Mouse (Mus musculus) heart, embryonic 14.5 days (tissue): Measurements from ENCODE around the gene Soat2. TPM values are rescaled to one million over a fixed set of nuclear protein-coding genes. Genes with fewer than 3 reads are reported as not detected.

Experiments used
- ATAC-seq: fragments of 200-750 bp; cut with Nextera tagmentation; 2 replicates; pipeline ENCODE4 v1.8.0; 2017; ENCODE audit warnings: low read depth, moderate TSS enrichment; ENCODE audit not compliant: insufficient number of reproducible peaks, insufficient read depth, low FRiP score
- H3K27ac ChIP-seq, 2 experiments: fragments of 200-500 bp in 1 of 2; fragments of 300-500 bp in 1 of 2; sonication (generic) in 1 of 2; replicated peaks in 1 of 2; 2 replicates each; pipeline ENCODE4 v1.5.1; 2012 to 2014; ENCODE audit warnings: low read depth in 2 of 2, low read length in 2 of 2, control low read depth in 1 of 2, mild to moderate bottlenecking in 1 of 2, mixed read lengths in 1 of 2; ENCODE audit not compliant: control insufficient read depth in 1 of 2, insufficient read depth in 1 of 2
- H3K27me3 ChIP-seq: fragments of 300-500 bp; sonication (generic); 2 replicates; pipeline ENCODE4 v1.6.1; 2014; ENCODE audit warnings: mild to moderate bottlenecking, low read length, control low read depth; ENCODE audit not compliant: control insufficient read depth, insufficient read depth
- H3K36me3 ChIP-seq: fragments of 300-500 bp; sonication (generic); 2 replicates; pipeline ENCODE4 v1.6.1; 2014; ENCODE audit warnings: mild to moderate bottlenecking, control low read depth, low read length, mixed read lengths; ENCODE audit not compliant: control insufficient read depth, insufficient read depth
- H3K4me1 ChIP-seq, 2 experiments: fragments of 200-500 bp in 1 of 2; fragments of 300-500 bp in 1 of 2; sonication (generic) in 1 of 2; 2 replicates each; pipeline ENCODE4 v1.6.1; 2012 to 2014; ENCODE audit warnings: low read length in 2 of 2, control low read depth in 1 of 2, mixed read lengths in 1 of 2; ENCODE audit not compliant: control insufficient read depth in 2 of 2, insufficient read depth in 2 of 2
- H3K4me2 ChIP-seq: fragments of 300-500 bp; sonication (generic); 2 replicates; pipeline ENCODE4 v1.6.1; 2014; ENCODE audit warnings: mild to moderate bottlenecking, low read length
- H3K4me3 ChIP-seq, 2 experiments: fragments of 200-500 bp in 1 of 2; fragments of 300-500 bp in 1 of 2; sonication (generic) in 1 of 2; 2 replicates each; pipeline ENCODE4 v1.5.1; 2012 to 2014; ENCODE audit warnings: low read length in 2 of 2, mild to moderate bottlenecking in 2 of 2, control low read depth in 1 of 2, low read depth in 1 of 2, moderate library complexity in 1 of 2; ENCODE audit not compliant: control insufficient read depth in 1 of 2, insufficient read depth in 1 of 2
- H3K9ac ChIP-seq: fragments of 300-500 bp; sonication (generic); 2 replicates; pipeline ENCODE4 v1.6.1; 2014; ENCODE audit warnings: mild to moderate bottlenecking, low read length
- H3K9me3 ChIP-seq: fragments of 300-500 bp; sonication (generic); 2 replicates; pipeline ENCODE4 v1.6.1; 2016; ENCODE audit warnings: low read length, control low read depth; ENCODE audit not compliant: control insufficient read depth
- WGBS: fragments of 180-500 bp; shearing (Covaris S2); extraction: QIAGEN DNeasy Blood & Tissue Kit; methylation state at CpG from one replicate; pipeline ENCODE4 v1.1.7; 2014; 5-methylcytosine and 5-hydroxymethylcytosine counted together
- polyA plus RNA-seq: library from polyadenylated mRNA; unstranded; fragments of >200 nt; fragmentation: Nextera tagmentation; extraction: Ambion mirVana; gene quantifications from 2 replicates; pipeline ENCODE4 v1.2.1, GENCODE M21; 2014

Gene Soat2
- polyA plus RNA-seq, 1 experiment from 2014 or later, result 0.32 TPM

DNA sequence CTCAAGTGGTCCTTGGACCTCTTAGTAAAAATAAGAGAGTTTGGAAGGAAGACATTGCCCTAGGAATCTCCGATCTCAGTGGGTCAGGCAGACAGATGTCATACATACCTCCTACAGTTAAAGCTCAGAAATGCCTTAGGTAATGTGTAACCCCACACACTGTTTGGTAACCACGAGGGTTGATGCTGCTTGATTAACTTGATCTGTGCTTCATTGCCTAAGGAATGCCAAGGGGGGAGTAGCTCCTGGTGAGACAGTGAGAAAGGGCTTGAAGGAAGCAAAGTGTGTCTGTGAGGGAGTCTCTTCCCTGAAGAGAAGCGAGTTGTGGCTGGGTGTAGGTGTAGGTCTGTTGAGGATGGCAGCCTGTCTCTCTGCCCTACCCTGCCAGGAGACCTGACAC lies 57.0 kb downstream of the Soat2 start:
- Histone ChIP-seq H3K36me3 (peaks cover 75% of the 10 kb centered on the region), H3K9me3 (no peaks in the 10 kb centered on the region), H3K27ac (no peak overlapping the region), H3K4me1 (peaks cover 11 to 26% of the 10 kb centered on the region in 2 experiments), H3K27me3 (no peaks in the 10 kb centered on the region), H3K4me2 (no peak overlapping the region), H3K9ac (no peak overlapping the region), H3K4me3 (no peak overlapping the region)
- WGBS, result 86% methylated on average over 3 of the region's 3 CpGs
- no peak for ATAC-seq

DNA sequence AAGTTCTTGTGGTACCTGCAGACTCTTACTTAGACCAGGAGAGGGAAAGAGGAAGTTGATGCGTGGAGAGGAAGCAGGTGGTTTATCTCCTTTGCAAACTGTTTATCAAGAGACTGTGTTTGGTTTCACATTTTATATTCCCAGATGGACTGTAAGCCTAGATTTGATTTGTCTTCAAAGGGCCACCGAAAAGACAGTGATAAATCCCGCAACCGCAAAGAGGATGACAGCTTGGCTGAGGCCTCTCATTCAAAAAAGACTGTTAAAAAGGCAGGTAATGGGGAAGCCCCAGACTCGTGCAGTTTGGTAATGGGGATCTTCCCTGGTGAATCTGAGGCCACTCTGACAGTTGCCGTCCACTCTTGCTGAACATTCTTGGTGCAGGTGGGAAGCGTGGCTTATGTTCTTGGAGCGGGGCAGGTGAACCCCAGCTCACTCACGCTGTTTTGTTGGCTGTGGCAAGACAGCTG lies 57.8 kb downstream of the Soat2 start:
- 84% methylated on average over 9 of the region's 9 CpGs for WGBS
- Histone ChIP-seq H3K9me3 (no peaks in the 10 kb centered on the region), H3K36me3 (peaks cover 83% of the 10 kb centered on the region), H3K4me2 (no peak overlapping the region), H3K27ac (no peak overlapping the region), H3K4me1 (peaks cover 11 to 22% of the 10 kb centered on the region in 2 experiments), H3K4me3 (no peak overlapping the region), H3K27me3 (no peaks in the 10 kb centered on the region), H3K9ac (no peak overlapping the region)
- no peak for ATAC-seq

DNA sequence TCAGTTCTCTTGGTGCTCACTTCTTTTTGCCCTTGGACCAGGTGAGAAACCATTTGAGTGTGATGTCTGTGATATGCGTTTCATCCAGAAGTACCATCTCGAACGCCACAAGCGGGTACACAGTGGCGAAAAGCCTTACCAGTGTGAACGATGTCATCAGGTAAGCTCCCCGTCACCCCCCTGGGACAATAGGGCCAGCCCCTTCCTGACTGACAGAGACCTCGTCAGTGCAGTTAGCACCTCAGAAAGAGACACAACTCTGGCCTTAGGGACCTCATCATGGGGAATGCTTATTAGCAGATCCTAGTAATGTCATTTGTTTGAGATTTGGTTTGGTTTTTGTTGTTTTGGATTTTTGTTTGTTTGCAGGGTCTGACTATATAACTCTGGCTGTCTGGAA lies 58.8 kb downstream of the Soat2 start:
- Histone ChIP-seq H3K9me3 (no peaks in the 10 kb centered on the region), H3K36me3 (peaks cover 93% of the 10 kb centered on the region), H3K27ac (no peak overlapping the region), H3K4me2 (no peak overlapping the region), H3K27me3 (no peaks in the 10 kb centered on the region), H3K9ac (no peak overlapping the region), H3K4me1 (peaks cover 11 to 22% of the 10 kb centered on the region in 2 experiments), H3K4me3 (no peak overlapping the region)
- WGBS, result 88% methylated on average over 8 of the region's 8 CpGs
- no peak for ATAC-seq

DNA sequence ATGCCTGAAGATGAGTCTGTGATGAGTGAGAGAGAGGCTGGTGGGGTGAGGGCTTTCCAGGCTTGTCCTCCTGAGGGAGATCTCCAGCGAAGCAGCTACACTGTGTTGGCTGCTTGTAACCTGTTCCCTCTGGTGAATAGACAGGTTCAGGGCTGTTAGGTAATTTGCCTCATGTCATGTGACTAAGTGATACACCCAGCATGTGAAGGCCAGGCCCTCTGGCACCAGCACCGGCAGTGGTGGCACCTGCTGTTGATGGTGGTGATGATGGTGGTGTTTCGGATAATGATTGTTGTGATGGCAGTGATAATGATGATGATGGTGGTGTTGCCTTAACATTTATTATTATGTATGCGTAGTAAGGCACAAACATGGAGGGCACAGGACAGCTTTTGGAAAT lies 60.5 kb downstream of the Soat2 start:
- no peak overlapping the region for H3K4me3 ChIP-seq
- no peak for ATAC-seq
- H3K36me3 ChIP-seq, result peaks cover 96% of the 10 kb centered on the region
- no peaks in the 10 kb centered on the region for H3K9me3 ChIP-seq
- H3K27me3 ChIP-seq, result no peaks in the 10 kb centered on the region
- no peak overlapping the region for H3K27ac ChIP-seq
- 90% methylated on average over 4 of the region's 4 CpGs for WGBS
- peaks cover 2 to 6% of the 10 kb centered on the region in 2 experiments; a peak in 3 of 4 replicates for H3K4me1 ChIP-seq
- no peak overlapping the region for H3K4me2 ChIP-seq
- H3K9ac ChIP-seq, result no peak overlapping the region

DNA sequence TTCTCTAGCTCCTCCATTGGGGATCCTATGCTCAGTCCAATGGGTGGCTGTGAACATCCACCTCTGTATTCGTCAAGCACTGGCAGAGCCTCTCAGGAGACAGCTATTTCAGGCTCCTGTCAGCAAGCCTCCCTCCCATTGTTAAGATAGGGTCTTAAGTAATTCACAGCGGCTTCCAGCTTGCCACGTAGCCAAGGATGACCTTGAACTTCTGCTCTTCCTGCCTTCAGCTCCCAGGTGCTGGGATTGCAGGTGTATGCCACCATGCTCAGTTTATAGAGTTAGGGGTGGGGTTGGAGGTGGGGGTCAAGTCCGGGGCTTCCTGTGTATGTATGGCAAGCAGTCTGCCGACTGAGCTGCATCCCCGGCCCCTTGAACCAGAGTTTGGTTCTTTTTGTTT lies 61.6 kb downstream of the Soat2 start:
- no peak overlapping the region for H3K4me3 ChIP-seq
- H3K36me3 ChIP-seq, result peaks cover 96% of the 10 kb centered on the region
- 54% methylated on average over 6 of the region's 6 CpGs for WGBS
- H3K4me2 ChIP-seq, result no peak overlapping the region
- H3K9me3 ChIP-seq, result no peaks in the 10 kb centered on the region
- H3K9ac ChIP-seq, result no peak overlapping the region
- H3K27me3 ChIP-seq, result no peaks in the 10 kb centered on the region
- H3K4me1 ChIP-seq, result peaks cover 0 to 2% of the 10 kb centered on the region in 2 experiments; a peak in 1 of 4 replicates
- H3K27ac ChIP-seq, result no peak overlapping the region
- ATAC-seq, result no peak

Other genes starting within 250 kb of the Soat2 start
- 0.42 TPM in 1 of 2 replicates, not detected in the other for gene Krt4, start 225.8 kb upstream of the Soat2 start, polyA plus RNA-seq
- 0.51 and 0.63 TPM in 2 replicates for gene Krt79, start 210.2 kb upstream of the Soat2 start, polyA plus RNA-seq
- not detected in 2 replicates for gene Krt78, start 196.2 kb upstream of the Soat2 start, polyA plus RNA-seq
- gene Krt8, start 146.0 kb upstream of the Soat2 start, polyA plus RNA-seq, result 8.6 and 11.9 TPM in 2 replicates
- gene Krt18, start 122.3 kb upstream of the Soat2 start, polyA plus RNA-seq, result 15.4 and 20.6 TPM in 2 replicates
- 70.8 and 78.0 TPM in 2 replicates for gene Eif4b, start 76.8 kb upstream of the Soat2 start, polyA plus RNA-seq
- gene Tns2, start 50.1 kb upstream of the Soat2 start, polyA plus RNA-seq, result 27.2 and 30.1 TPM in 2 replicates
- gene Spryd3, start 14.3 kb upstream of the Soat2 start, polyA plus RNA-seq, result 12.0 and 12.4 TPM in 2 replicates
- 6.5 and 7.7 TPM in 2 replicates for gene Igfbp6, start 6.2 kb upstream of the Soat2 start, polyA plus RNA-seq
- 27.1 and 28.4 TPM in 2 replicates for gene Zfp740, start 52.7 kb downstream of the Soat2 start, polyA plus RNA-seq
- gene Csad, start 54.2 kb downstream of the Soat2 start, polyA plus RNA-seq, result 35.1 and 36.4 TPM in 2 replicates
- 0.65 and 1.4 TPM in 2 replicates for gene Itgb7, start 81.4 kb downstream of the Soat2 start, polyA plus RNA-seq
- gene Rarg, start 107.0 kb downstream of the Soat2 start, polyA plus RNA-seq, result 6.7 and 7.6 TPM in 2 replicates
- gene Gm9918, start 120.0 kb downstream of the Soat2 start, polyA plus RNA-seq, result 0.15 TPM in 1 of 2 replicates, not detected in the other
- 39.2 and 41.3 TPM in 2 replicates for gene Mfsd5, start 128.9 kb downstream of the Soat2 start, polyA plus RNA-seq
- gene Espl1, start 145.7 kb downstream of the Soat2 start, polyA plus RNA-seq, result 13.5 and 16.2 TPM in 2 replicates
- gene Pfdn5, start 175.6 kb downstream of the Soat2 start, polyA plus RNA-seq, result 397 and 431 TPM in 2 replicates
- 59.9 and 72.7 TPM in 2 replicates for gene Myg1, start 181.2 kb downstream of the Soat2 start, polyA plus RNA-seq
- 45.0 and 48.4 TPM in 2 replicates for gene Aaas, start 200.2 kb downstream of the Soat2 start, polyA plus RNA-seq
- 0.22 TPM in 1 of 2 replicates, not detected in the other for gene Sp7, start 216.7 kb downstream of the Soat2 start, polyA plus RNA-seq